Mouse (Mus musculus) kidney, postnatal 0 days (tissue): ENCODE measurements around the gene Vps50. TPM values are rescaled to one million over a fixed set of nuclear protein-coding genes. Genes with fewer than 3 reads are reported as not detected.

Experiments
- ATAC-seq: fragments of 200-750 bp; cut with Nextera tagmentation; replicated peaks from 2 replicates; pipeline ENCODE4 v1.8.0; 2017; ENCODE audit warnings: low read depth, moderate number of reproducible peaks, moderate TSS enrichment, moderate library complexity; ENCODE audit not compliant: low FRiP score
- DNase-seq: peaks from one replicate; pipeline ENCODE4 v3.0.0-alpha.2; 2016; ENCODE audit warnings: low spot score
- H3K27ac ChIP-seq: fragments of 300-500 bp; sonication (generic); 2 replicates; pipeline ENCODE4 v1.5.1; 2014; ENCODE audit warnings: mild to moderate bottlenecking
- H3K27me3 ChIP-seq: fragments of 300-500 bp; sonication (generic); 2 replicates; pipeline ENCODE4 v1.6.1; 2014; ENCODE audit warnings: low read length, mixed read lengths; ENCODE audit not compliant: insufficient read depth
- H3K36me3 ChIP-seq: fragments of 300-500 bp; sonication (generic); 2 replicates; pipeline ENCODE4 v1.6.1; 2014; ENCODE audit warnings: low read length, mixed read lengths; ENCODE audit not compliant: insufficient read depth
- H3K4me1 ChIP-seq: fragments of 300-500 bp; sonication (generic); replicated peaks from 2 replicates; pipeline ENCODE4 v1.6.1; 2014; ENCODE audit warnings: antibody characterized with exemption, low read length, mixed read lengths; ENCODE audit not compliant: insufficient read depth
- H3K4me2 ChIP-seq: fragments of 300-500 bp; sonication (generic); 2 replicates; pipeline ENCODE4 v1.6.1; 2014; ENCODE audit warnings: mild to moderate bottlenecking, low read length, moderate library complexity, mixed read lengths
- H3K4me3 ChIP-seq: fragments of 300-500 bp; sonication (generic); replicated peaks from 2 replicates; pipeline ENCODE4 v1.5.1; 2014; ENCODE audit warnings: low read depth, low read length
- H3K9ac ChIP-seq: fragments of 300-500 bp; sonication (generic); 2 replicates; pipeline ENCODE4 v1.6.1; 2014; ENCODE audit warnings: low read depth, low read length
- H3K9me3 ChIP-seq: fragments of 300-500 bp; sonication (generic); replicated peaks from 2 replicates; pipeline ENCODE4 v1.6.1; 2016; ENCODE audit warnings: low read length, inconsistent platforms, mixed read lengths
- CTCF ChIP-seq: IDR thresholded peaks from 2 replicates; pipeline ENCODE4 v1.5.1; 2016; ENCODE audit warnings: antibody characterized with exemption, low read depth, mild to moderate bottlenecking, moderate library complexity
- WGBS: fragments of 180-500 bp; shearing (Covaris S2); extraction: QIAGEN DNeasy Blood & Tissue Kit; methylation state at CpG from one replicate; pipeline ENCODE4 v1.1.7; 2014; 5-methylcytosine and 5-hydroxymethylcytosine counted together
- polyA plus RNA-seq: library from polyadenylated mRNA; unstranded; fragments of >200 nt; fragmentation: Nextera tagmentation; extraction: Ambion mirVana; gene quantifications from 2 replicates; pipeline ENCODE4 v1.2.1, GENCODE M21; 2015

Vps50 gene
- polyA plus RNA-seq, 1 experiment from 2014 or later = 21.8 TPM

DNA sequence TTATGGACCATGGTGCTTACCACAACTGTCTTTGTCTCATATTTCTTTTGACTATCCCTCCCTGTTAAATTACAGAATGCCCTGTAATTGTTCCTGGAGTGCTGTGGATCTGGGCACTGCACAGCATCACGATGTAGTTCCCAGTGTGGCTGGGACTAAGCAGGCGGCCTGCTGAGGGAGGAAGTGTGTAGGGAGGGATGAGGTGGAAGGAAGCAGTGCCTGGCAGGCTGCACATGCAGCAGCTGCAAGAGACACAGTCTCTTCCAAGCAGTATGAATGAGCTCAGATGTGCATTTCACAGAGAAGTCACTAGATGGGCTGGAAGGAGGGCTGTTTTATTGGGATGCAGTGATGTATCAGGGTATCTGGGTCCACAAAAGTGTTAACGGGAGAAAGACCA, 14.4 kb downstream of the Vps50 start:
- ATAC-seq (no peak), DNase-seq (no peak)
- Histone ChIP-seq H3K4me1 (no peaks in the 10 kb centered on the region), H3K4me3 (no peak overlapping the region), H3K4me2 (no peak overlapping the region), H3K9ac (no peak overlapping the region), H3K27me3 (no peaks in the 10 kb centered on the region), H3K9me3 (no peaks in the 10 kb centered on the region), H3K27ac (no peak overlapping the region), H3K36me3 (no peaks in the 10 kb centered on the region)
- 48% methylated on average over 3 of the region's 3 CpGs for WGBS
- TF ChIP-seq CTCF = no peak

GRCm38 (mm10) chr6:3528198-3528597, 30.0 kb downstream of the Vps50 start:
- ATAC-seq = no peak
- no peak overlapping the region for H3K4me3 ChIP-seq
- 93% methylated on average over 4 of the region's 4 CpGs for WGBS
- H3K9ac ChIP-seq = no peak overlapping the region
- TF ChIP-seq CTCF = no peak
- no peak overlapping the region for H3K27ac ChIP-seq
- H3K4me2 ChIP-seq = no peak overlapping the region
- H3K9me3 ChIP-seq = no peaks in the 10 kb centered on the region
- no peaks in the 10 kb centered on the region for H3K4me1 ChIP-seq
- no peaks in the 10 kb centered on the region for H3K36me3 ChIP-seq
- no peaks in the 10 kb centered on the region for H3K27me3 ChIP-seq
- DNase-seq = no peak

DNA sequence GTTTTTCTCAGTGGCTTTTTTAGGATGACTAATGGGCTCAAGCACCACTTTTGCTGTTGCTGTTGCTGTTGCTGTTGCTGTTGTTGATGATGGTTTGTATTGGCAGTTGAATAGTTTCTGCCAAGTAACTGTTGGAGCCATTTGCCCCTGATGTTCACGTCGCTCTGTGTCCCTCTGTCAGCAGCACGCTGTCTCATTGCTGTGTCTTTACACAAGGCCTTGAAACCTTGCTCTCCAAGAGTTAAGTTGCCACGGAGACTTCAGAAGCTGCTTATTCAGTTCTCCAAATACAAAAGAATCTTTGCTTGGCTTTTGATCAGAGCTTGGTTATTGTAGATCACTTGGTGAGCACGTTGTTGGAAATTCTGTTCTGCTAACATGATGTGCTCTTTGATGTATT, 33.3 kb downstream of the Vps50 start:
- TF ChIP-seq CTCF = no peak
- no peak overlapping the region for H3K4me2 ChIP-seq
- 0 out of 2 replicates have a peak, but pooled peaks cover 4% of the 10 kb centered on the region for H3K36me3 ChIP-seq
- no peaks in the 10 kb centered on the region for H3K9me3 ChIP-seq
- ATAC-seq (no peak), DNase-seq (no peak)
- no peak overlapping the region for H3K9ac ChIP-seq
- H3K4me1 ChIP-seq = no peaks in the 10 kb centered on the region
- no peak overlapping the region for H3K27ac ChIP-seq
- no peak overlapping the region for H3K4me3 ChIP-seq
- WGBS = 76% methylated on average over 5 of the region's 5 CpGs
- H3K27me3 ChIP-seq = no peaks in the 10 kb centered on the region

GRCm38 (mm10) chr6:3536048-3536447, 37.9 kb downstream of the Vps50 start:
- Histone ChIP-seq H3K9ac (no peak overlapping the region), H3K27me3 (no peaks in the 10 kb centered on the region), H3K4me2 (no peak overlapping the region), H3K27ac (no peak overlapping the region), H3K4me3 (no peak overlapping the region), H3K4me1 (no peaks in the 10 kb centered on the region), H3K36me3 (0 out of 2 replicates have a peak, but pooled peaks cover 4% of the 10 kb centered on the region), H3K9me3 (no peaks in the 10 kb centered on the region)
- DNase-seq (no peak), ATAC-seq (no peak)
- TF ChIP-seq CTCF = no peak
- 73% methylated on average over 1 of the region's 1 CpGs for WGBS

- 81% methylated on average over 2 of the region's 2 CpGs for WGBS
- no peak overlapping the region for H3K9ac ChIP-seq
- no peak overlapping the region for H3K4me3 ChIP-seq
- H3K27me3 ChIP-seq = no peaks in the 10 kb centered on the region
- no peak for DNase-seq
- H3K9me3 ChIP-seq = no peaks in the 10 kb centered on the region
- H3K4me1 ChIP-seq = no peaks in the 10 kb centered on the region
- ATAC-seq = no peak
- 0 out of 2 replicates have a peak, but pooled peaks cover 4% of the 10 kb centered on the region for H3K36me3 ChIP-seq
- H3K4me2 ChIP-seq = no peak overlapping the region
- TF ChIP-seq CTCF = no peak
- H3K27ac ChIP-seq = no peak overlapping the region
Measured at GRCm38 (mm10) chr6:3539470-3539869, 41.3 kb downstream of the Vps50 start.

GRCm38 (mm10) chr6:3543862-3544261, 45.7 kb downstream of the Vps50 start:
- Histone ChIP-seq H3K36me3 (no peaks in the 10 kb centered on the region), H3K4me3 (no peak overlapping the region), H3K27me3 (no peaks in the 10 kb centered on the region), H3K9me3 (no peaks in the 10 kb centered on the region), H3K27ac (no peak overlapping the region), H3K4me2 (no peak overlapping the region), H3K4me1 (no peaks in the 10 kb centered on the region), H3K9ac (no peak overlapping the region)
- no peak for TF ChIP-seq CTCF
- ATAC-seq (no peak), DNase-seq (no peak)
- WGBS = 63% methylated on average over 4 of the region's 4 CpGs

GRCm38 (mm10) chr6:3544970-3545369, 46.8 kb downstream of the Vps50 start:
- H3K9ac ChIP-seq = no peak overlapping the region
- no peaks in the 10 kb centered on the region for H3K27me3 ChIP-seq
- H3K36me3 ChIP-seq = no peaks in the 10 kb centered on the region
- no peak overlapping the region for H3K27ac ChIP-seq
- H3K4me2 ChIP-seq = no peak overlapping the region
- H3K4me1 ChIP-seq = no peaks in the 10 kb centered on the region
- 82% methylated on average over 1 of the region's 1 CpGs for WGBS
- no peak for TF ChIP-seq CTCF
- DNase-seq (no peak), ATAC-seq (no peak)
- no peak overlapping the region for H3K4me3 ChIP-seq
- H3K9me3 ChIP-seq = no peaks in the 10 kb centered on the region
